Mouse (Mus musculus) adrenal gland, adult 10 weeks (tissue): ENCODE data around the gene Tnfsf4. TPM values are rescaled to one million over a fixed set of nuclear protein-coding genes. Genes with fewer than 3 reads are reported as not detected.

Experiments used
- polyA plus RNA-seq: library from polyadenylated mRNA; stranded (reverse); fragments of 350-450 nt; fragmentation: Illumina TruSeq; extraction: RNeasy Lipid Tissue Mini Kit (QIAGEN cat#74804); gene quantifications from one replicate; pipeline ENCODE4 v1.2.3, GENCODE M21; 2014; ENCODE audit warnings: low read depth, low replicate concordance

Gene Tnfsf4
- polyA plus RNA-seq: not detected

DNA sequence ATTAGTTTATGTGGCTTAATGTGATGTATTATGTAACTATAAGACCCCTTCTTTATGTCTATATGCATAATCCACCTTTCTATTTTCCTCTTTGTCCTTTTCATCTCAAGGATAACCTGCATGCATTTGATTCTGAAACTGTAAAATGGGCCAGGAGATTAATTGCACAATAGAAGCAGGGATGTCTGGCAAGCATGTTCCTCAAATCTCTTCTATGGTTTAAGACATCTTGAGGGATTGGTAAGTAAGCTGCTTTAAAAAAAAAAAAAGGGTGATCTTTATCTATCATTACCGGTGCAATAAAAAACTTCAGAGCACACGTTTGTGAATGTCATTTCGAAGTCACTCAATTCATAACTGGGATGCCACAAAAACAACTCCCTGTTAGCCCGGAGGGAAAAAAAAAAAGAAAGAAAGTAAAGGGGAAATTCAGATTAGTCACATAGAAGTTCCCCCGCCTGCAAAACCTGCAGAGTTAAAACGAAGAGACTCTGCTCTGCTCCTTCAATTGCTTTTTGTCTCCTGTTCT, at the start of gene Tnfsf4:
TSS of gene Tnfsf4 (plus strand) at position 479 of the 529 bp plus-strand sequence.

Other genes starting within 250 kb of the Tnfsf4 start
- not detected for gene Tex50, start 236.1 kb upstream of the Tnfsf4 start, polyA plus RNA-seq
- 396 TPM for gene Prdx6, start 144.2 kb upstream of the Tnfsf4 start, polyA plus RNA-seq
- gene Tnfsf18, start 99.2 kb downstream of the Tnfsf4 start, polyA plus RNA-seq: not detected